Mouse (Mus musculus) cortical plate, adult 2 months (tissue): ENCODE data around the gene Cenpm.
"Not testable (repeated sequence)": the region's sequence is repeated elsewhere in the genome, so short reads cannot be mapped to it uniquely, and the experiment has no call there.

Experiments used
- CTCF ChIP-seq: fragments of 200-500 bp; IDR thresholded peaks from 2 replicates; pipeline ENCODE4 v1.5.1; 2011; ENCODE audit warnings: mild to moderate bottlenecking, control low read depth, low read length; ENCODE audit not compliant: insufficient read depth; ENCODE audit errors: extremely low read depth
- POLR2A ChIP-seq: fragments of 200-500 bp; IDR thresholded peaks from 2 replicates; pipeline ENCODE4 v1.6.1; 2011; ENCODE audit warnings: mild to moderate bottlenecking, low read length, control low read depth; ENCODE audit not compliant: insufficient read depth; ENCODE audit errors: extremely low read depth

DNA sequence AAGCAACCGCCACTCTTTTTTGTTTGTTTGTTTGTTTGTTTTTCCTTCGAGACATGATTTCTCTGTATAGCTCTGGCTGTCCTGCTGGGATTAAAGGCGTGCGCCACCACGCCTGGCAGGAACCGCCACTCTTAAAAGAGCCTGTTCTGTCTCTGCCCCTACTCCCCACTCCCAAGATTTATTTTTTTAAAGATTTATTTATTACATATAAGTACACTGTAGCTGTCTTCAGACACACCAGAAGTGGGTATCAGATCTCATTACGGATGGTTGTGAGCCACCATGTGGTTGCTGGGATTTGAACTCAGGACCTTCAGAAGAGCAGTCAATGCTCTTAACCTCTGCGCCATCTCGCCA is 235 bp upstream of the Cenpm start:
- TF ChIP-seq CTCF, POLR2A: not testable (repeated sequence)
